Mouse (Mus musculus): ENCODE data around the gene Oas3. TPM values are rescaled to one million over a fixed set of nuclear protein-coding genes. Genes with fewer than 3 reads are reported as not detected.

The Oas3 gene
- total RNA-seq, 2 experiments from 2014 or later = 0.33 to 0.37 TPM

GRCm38 (mm10) chr5:120754215-120754614, 23.2 kb downstream of the Oas3 start:
- DNase-seq (ENCODE audit: low spot score in 2 of 2) = no peak

- DNase-seq (ENCODE audit: low spot score in 2 of 2) = no peak
These were observed 24.7 kb downstream of the Oas3 start for GRCm38 (mm10) chr5:120752786-120753185.

DNA sequence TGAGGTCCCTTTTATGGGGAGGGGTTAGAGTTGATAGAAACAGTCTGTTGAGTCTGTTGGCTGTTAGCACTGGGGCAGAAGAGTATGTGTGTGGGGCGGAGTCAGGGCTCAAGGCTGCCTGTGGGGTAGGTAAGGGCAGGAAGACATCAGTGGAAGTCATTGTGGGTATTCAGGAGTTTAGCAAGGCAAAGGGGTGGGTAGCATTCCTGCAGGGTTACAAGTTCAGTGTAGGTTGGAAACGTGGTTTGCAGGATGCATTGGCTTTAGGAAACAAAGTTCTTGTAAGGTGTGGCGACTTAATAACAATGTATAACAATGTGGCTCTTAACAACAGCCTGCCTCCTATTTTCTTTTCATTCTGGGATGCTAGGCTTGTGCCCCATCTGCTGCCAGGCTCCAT, 26.3 kb downstream of the Oas3 start:
- DNase-seq (ENCODE audit: low spot score in 2 of 2) = no peak

DNA sequence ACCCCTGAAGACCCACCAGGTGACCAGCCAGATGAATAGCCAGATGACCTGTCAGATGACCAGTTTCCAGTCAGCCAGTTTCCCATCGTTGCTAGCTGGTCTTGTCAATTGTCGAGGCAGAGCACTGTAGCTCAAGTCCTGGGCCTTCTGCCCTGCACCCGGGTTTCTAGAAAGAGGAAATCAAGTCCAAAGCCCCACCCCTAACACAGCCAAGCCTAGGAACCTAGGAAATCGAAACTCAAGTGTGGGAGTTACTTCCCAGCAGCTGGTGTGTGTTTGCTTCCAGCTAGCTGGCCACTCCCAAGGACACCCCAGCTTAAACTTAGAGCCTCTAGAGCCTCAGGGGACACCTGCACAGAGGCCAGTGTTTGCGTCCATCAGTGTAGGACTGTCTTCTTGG, 27.8 kb downstream of the Oas3 start, which contains the start of gene Oas2:
Gene Oas2, minus strand, starts transcription at position 166 of the 400 bp plus-strand sequence.
- no peak for DNase-seq (ENCODE audit: low spot score in 2 of 2)

- peak; percentile 70 to 75 for DNase-seq (ENCODE audit: low spot score in 2 of 2)
These were observed 31.0 kb downstream of the Oas3 start for GRCm38 (mm10) chr5:120746451-120746850.

GRCm38 (mm10) chr5:120742125-120742524, 35.3 kb downstream of the Oas3 start:
- DNase-seq (ENCODE audit: low spot score in 2 of 2) = peak; percentile 31 to 43

- DNase-seq (ENCODE audit: low spot score in 2 of 2) = no peak
These were observed 43.0 kb downstream of the Oas3 start for GRCm38 (mm10) chr5:120734380-120734990.

DNA sequence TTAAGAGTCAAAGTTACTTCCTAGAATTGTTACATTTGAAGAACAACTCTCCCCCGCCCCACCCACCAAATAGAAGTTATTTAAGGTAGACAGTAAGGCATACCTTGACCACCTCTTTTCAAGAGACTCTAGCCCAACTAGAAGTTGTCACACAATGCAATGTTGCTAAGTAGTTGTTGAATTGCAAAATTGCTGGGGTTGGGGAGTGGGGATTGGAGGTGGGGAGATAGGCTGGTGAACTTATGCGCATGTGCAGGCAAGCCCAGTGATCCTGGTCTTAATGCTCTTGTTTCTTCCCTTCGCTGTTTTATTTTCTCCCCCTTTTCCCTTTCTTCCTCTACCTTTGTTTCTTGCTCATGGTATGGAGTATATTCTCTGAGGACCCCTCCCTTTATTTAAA, 43.8 kb downstream of the Oas3 start:
- no peak for DNase-seq (ENCODE audit: low spot score in 2 of 2)

DNA sequence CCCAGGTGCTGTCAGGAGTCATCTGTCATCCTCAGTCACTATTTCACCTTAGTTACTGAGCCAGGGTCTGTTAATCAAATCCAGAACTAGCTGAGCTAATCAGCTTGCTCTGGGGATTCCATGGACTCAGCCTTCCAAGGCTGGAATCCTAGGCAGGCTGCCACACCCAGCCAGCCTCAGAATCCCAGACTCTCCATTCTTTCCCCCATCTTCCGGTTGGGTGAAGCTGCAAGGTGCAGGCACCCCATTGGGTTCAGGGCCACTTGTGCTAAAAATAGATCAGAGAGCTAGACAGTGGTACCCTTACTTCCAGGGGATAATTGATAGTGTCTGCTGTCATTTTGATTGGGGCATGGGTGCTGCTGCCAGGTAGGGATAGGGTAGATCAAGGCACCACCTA, 44.7 kb downstream of the Oas3 start:
- no peak for DNase-seq (ENCODE audit: low spot score in 2 of 2)

DNA sequence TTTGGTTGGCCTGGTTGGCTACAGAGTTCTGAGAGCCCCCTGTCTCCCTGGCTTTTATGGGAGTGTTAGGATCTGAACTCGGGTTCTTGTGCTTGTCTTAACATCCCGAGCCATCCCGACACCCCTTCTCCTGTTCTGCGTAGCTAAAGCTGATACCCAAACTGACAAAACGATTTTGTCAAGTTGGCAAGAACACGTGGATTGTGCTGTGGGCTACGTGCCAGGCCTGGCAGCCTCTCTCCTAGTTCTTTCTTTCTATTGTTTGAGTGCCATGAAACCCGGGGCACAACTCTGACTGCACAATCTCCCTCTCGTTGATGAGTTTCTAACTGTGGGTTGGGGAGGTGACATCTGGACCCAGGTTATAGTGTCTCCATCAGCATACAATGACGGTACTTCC, 48.1 kb downstream of the Oas3 start:
- peak; percentile 71 to 79 for DNase-seq (ENCODE audit: low spot score in 2 of 2)

DNA sequence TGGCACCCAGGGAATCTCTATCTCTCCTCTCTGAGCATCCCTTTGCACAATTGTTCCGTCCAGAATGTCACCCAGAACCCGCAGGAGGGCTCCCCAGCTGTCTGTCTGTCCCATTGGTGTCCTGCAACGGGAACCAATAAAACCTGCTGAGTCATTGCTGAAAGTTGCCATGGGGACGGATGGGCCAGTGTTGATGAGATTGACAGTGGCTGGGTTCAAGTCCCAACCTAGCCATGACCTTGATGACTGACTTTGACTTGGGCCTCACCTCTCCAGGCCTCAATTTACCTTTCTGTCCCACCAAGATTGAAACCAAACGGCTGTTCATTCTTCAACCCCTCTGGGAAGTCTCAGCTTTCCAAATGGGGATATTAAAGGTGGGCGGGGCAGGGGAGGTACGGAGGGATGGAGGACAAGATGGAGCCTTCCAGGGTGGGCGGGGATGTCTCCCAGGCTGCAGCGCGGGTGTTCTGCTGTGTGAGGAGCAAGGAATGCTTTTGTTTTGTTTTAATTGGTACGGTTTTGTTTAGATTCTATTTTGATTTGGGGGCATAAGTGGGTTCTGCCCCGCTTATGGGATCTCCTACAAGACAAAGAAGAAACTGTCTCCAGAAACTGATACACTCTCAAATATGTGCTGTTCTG, 51.5 kb downstream of the Oas3 start:
- DNase-seq (ENCODE audit: low spot score in 2 of 2) = no peak

DNA sequence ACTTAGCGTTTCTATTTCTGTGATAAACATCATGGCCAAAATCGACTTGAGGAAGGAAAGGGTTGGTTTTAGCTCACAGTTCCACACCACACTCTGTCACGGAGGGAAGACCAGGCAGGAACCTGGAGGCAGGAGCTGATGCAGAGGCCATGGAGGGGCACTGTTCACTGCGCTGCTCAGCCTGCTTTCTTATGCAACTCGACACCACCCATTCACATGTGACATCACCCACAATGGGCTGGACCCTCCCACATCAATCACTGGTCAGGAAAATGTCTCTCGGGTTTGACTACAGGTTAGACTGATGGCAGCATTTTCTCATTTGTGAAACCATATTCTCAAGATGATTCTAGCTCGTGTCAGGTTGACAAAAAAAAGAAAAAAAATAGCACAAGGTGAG, 56.5 kb downstream of the Oas3 start:
- no peak for DNase-seq (ENCODE audit: low spot score in 2 of 2)

- no peak for DNase-seq (ENCODE audit: low spot score in 2 of 2)
These were observed 58.7 kb downstream of the Oas3 start for GRCm38 (mm10) chr5:120718600-120719378.

DNA sequence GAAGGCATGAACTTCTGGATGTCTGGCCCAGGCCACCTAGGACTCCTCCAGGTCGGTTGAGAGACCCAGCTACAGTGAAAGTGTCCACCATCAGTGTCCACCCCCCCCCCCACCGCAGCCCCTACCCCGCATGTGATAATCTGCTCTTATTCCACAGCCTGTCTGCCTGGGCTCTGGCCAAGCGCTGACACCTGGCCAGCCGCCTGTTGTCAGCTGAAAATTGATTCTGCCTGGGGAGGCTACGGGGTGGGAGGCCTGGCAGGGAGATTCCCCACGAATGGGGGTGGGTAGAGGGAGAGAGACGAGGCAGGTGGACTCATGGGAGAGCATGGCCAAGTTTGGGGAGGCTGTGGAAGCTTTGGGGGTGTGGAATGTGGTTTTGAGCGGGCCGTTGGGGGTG, 60.3 kb downstream of the Oas3 start:
- peak; percentile 78 to 80 for DNase-seq (ENCODE audit: low spot score in 2 of 2)

GRCm38 (mm10) chr5:120714314-120714713, 63.1 kb downstream of the Oas3 start:
- peak; percentile 89 to 90 for DNase-seq (ENCODE audit: low spot score in 2 of 2)

GRCm38 (mm10) chr5:120712721-120713120, 64.7 kb downstream of the Oas3 start:
- peak in 1 of 2 experiments; percentile 43 for DNase-seq (ENCODE audit: low spot score in 2 of 2)

- DNase-seq (ENCODE audit: low spot score in 2 of 2) = no peak
These were observed 65.6 kb downstream of the Oas3 start, which contains the start of gene Dtx1 for GRCm38 (mm10) chr5:120711827-120712226. Gene Dtx1, minus strand, starts transcription at chr5:120711927.

DNA sequence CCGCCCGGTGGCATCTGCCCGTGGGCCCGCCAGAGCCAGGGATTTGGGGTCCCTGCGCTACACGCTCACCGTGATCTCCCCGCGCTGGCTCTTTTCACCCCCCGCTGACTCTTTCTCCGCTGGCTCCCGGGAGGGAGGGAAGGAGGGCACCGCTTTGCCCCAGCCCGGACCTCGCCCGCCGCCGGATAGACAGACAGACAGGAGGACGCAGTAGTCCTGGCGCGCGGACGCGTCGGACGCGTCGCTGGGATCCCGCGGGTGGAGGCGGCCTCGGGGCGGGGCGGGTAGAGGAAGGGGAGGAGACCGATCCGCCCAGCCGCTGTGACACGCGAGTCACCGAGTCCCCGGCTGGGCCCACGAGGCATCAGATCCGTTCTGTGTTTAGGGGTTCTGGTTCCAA, 66.0 kb downstream of the Oas3 start:
- DNase-seq (ENCODE audit: low spot score in 2 of 2) = peak; percentile 76 to 87

DNA sequence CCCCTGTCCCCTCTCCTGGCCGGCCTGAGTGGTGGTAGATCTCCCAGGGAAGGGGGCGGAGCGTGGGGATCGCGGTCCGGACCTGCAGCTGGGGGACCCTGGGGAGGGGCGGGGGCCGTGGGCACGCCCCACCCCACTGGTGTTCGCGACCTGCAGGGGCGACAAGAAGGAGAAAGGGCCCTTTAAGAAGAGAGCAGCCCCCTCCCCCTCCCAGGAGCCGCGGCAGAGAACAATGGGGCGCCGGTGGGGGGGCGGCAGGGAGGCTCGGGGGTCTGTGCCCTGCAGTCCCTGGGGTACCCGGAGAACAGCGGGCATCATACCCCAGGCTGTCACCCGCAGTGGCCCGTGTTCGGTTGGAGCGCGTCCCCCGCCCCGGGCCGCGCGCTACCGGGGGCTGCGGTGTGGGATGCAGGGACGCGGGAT, 66.6 kb downstream of the Oas3 start:
- DNase-seq (ENCODE audit: low spot score in 2 of 2) = peak; percentile 65 to 75

- DNase-seq (ENCODE audit: low spot score in 2 of 2) = peak; percentile 66 to 77
These were observed 67.2 kb downstream of the Oas3 start for GRCm38 (mm10) chr5:120710161-120710825.

DNA sequence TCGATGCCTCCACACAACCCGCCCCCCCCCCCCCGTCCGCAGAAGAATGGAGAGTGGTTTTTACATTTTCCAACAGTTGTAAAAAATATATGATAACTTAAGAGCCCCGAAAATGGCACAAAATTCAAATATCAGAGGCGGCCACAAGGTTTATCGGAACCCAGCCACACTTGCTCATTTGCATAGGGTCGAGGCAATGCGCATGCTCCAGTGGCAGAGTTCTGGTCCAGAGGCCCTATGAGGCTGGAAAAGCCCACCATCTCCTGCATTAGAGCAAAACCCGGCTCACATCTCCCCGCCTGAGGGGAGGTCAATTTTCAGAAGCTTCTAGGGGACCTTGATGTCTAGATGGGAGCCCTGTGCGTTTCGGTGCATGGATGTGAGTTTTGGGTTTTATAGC, 70.5 kb downstream of the Oas3 start:
- no peak for DNase-seq (ENCODE audit: low spot score in 2 of 2)

GRCm38 (mm10) chr5:120706541-120706940, 70.9 kb downstream of the Oas3 start:
- DNase-seq (ENCODE audit: low spot score in 2 of 2) = peak in 1 of 2 experiments; percentile 53

All from layer of hippocampus, postnatal 10 days (tissue).